Comparison of ENCODE assay signal across 12 mouse cellular contexts in genomic region chr17:70999187-70999586, GRCm38 (mm10). TPM values are rescaled to one million over a fixed set of nuclear protein-coding genes. Genes with fewer than 3 reads are reported as not detected.
A peak's percentile ranks its signal among the peaks of the same experiment; 100 is the strongest.
DNase-seq lines count a peak whose midpoint lies in the region; ATAC-seq and TF ChIP-seq lines count a peak whose summit lies in the region.
"Had no signal": no experiment of that assay in that cellular context is flagged by ENCODE, and none has a peak within 500 bp of the region (broad histone marks: within the 10 kb centered on the region; RNA-seq: fewer than 3 reads in every experiment).

No protein-coding gene starts in this region.

- H3K27ac ChIP-seq in kidney, postnatal 0 days, result no peak overlapping the region
- H3K27ac ChIP-seq: embryonic facial prominence, embryonic 15.5 days; hindbrain, postnatal 0 days had no signal

- no peak overlapping the region for H3K9ac ChIP-seq in kidney, postnatal 0 days (ENCODE audit: low read depth, low read length)
- H3K9ac ChIP-seq: embryonic facial prominence, embryonic 15.5 days had no signal

- no peak for TF ChIP-seq CTCF in kidney, postnatal 0 days (IDR thresholded peaks at IDR 0.05; ENCODE audit: low read depth)

- H3K9me3 ChIP-seq in kidney, postnatal 0 days (replicated peaks; ENCODE audit: low read length), result no peaks in the 10 kb centered on the region
- H3K9me3 ChIP-seq: embryonic facial prominence, embryonic 15.5 days had no signal

- no peak for ATAC-seq in kidney, postnatal 0 days (replicated peaks; ENCODE audit: low FRiP score, low read depth)
- ATAC-seq: hindbrain, postnatal 0 days had no signal

- H3K27me3 ChIP-seq in kidney, postnatal 0 days (ENCODE audit: insufficient read depth, low read length), result no peaks in the 10 kb centered on the region
- H3K27me3 ChIP-seq: embryonic facial prominence, embryonic 15.5 days had no signal

- peaks cover 24% of the 10 kb centered on the region; the same call in 1 of the 2 replicates for H3K4me1 ChIP-seq in kidney, postnatal 0 days (replicated peaks; ENCODE audit: insufficient read depth, low read length)

- DNase-seq in kidney, adult 9 months, result peak; percentile 39
- DNase-seq in kidney, postnatal 10 days, result no peak
- DNase-seq in Muller cell, postnatal 12 days (ENCODE audit: inconsistent ontology term), result peak; percentile 81
- DNase-seq in ZHBTc4 (ENCODE audit: low read depth, low spot score), result peak; percentile 33
- DNase-seq in kidney, postnatal 0 days (ENCODE audit: low spot score), result peak; percentile 70
- no peak for DNase-seq in spleen, postnatal 10 days (ENCODE audit: low spot score in 2 of 2)
- no peak for DNase-seq in ovary, postnatal 36 days (ENCODE audit: low spot score)
- DNase-seq: cerebellum, postnatal 10 days; gastrocnemius, postnatal 36 days; right cerebral cortex, postnatal 4 days had no signal

- WGBS in kidney, postnatal 0 days, result 30% methylated on average over 5 of the region's 5 CpGs

- H3K4me3 ChIP-seq in kidney, postnatal 0 days (replicated peaks; ENCODE audit: low read depth, low read length), result no peak overlapping the region

- peaks cover 14% of the 10 kb centered on the region for H3K36me3 ChIP-seq in kidney, postnatal 0 days (ENCODE audit: insufficient read depth, low read length)

- peak overlapping the region; percentile 11; the same call in 1 of the 2 replicates for H3K4me2 ChIP-seq in kidney, postnatal 0 days (ENCODE audit: low read length)

RNA-seq across cellular contexts. Expression of gene Myom1, which starts 3.2 kb away (rescaled TPM):
- polyA plus RNA-seq in kidney, postnatal 0 days (2015; fragmentation: Nextera tagmentation; extraction: Ambion mirVana), result 2.8 and 3.0 TPM in 2 replicates

RNA-seq across cellular contexts. Expression of gene Myl12a, which starts 3.5 kb away (rescaled TPM):
- polyA plus RNA-seq in kidney, postnatal 0 days (2015; fragmentation: Nextera tagmentation; extraction: Ambion mirVana), result 852 and 897 TPM in 2 replicates

Comparison
In these comparisons a context has a peak if more than half of its experiments do, and no peak if none do; other contexts are left out.
1. DNase-seq: peak in kidney, adult 9 months (single experiment), Muller cell, postnatal 12 days (single experiment), ZHBTc4 (single experiment) and kidney, postnatal 0 days (single experiment); none in kidney, postnatal 10 days (single experiment), spleen, postnatal 10 days (0 of 2) and ovary, postnatal 36 days (single experiment).